Mouse (Mus musculus) layer of hippocampus, postnatal 36 days (tissue): Measurements from ENCODE around the gene Cyb5d1. TPM values are rescaled to one million over a fixed set of nuclear protein-coding genes. Genes with fewer than 3 reads are reported as not detected.

Experiments used
- DNase-seq, 2 experiments: peaks; one replicate each; pipeline ENCODE4 v3.0.0; 2022
- total RNA-seq, 2 experiments: library from RNA; stranded (reverse); gene quantifications; 2 replicates each; pipeline ENCODE4 v1.2.3; 2021

The Cyb5d1 gene
- total RNA-seq, 2 experiments from 2014 or later = 44.6 to 48.6 TPM

DNA sequence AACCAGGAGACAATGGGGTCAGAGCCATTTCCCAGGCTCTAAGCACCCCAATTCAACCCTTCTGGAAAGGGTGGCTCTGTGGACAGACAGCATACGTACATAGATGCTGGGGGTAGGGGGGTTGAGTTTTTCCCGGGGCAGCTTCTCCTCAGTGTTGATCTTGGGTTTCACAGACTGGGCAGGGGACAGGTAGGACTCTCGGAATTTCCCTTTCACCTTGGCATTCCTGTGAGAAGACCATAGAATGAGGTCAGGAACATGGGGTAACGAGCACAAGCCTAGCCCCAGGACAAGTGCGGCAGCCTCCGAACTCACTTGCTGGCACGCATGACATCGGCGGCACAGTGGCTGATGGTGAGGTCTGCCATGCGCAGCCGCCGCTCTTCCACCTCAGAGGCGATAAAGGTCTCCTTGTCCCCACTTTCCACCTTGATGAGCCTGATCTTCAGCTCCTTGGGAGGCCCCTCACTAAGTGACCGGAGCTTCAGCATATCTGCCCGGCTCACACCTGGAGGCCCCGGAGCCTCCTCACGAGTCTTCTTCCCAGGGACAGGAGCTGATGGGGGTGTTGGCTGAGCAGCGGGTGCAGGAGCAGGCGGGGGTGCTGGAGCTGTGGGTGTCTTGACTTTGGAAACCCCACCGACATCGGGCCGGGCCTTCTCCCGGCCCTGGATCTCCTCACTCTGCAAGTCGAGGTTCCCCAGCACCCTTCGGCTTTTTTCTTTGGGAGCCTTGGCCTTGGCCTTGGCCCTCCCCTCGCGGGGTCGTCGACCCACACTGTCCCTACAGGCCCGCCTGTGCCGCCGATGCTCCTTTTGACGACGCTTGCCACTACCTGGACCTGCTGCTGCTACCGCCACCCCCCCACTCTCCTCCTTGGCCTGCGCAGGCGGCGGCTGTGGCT, 8.5 kb upstream of the Cyb5d1 start:
- DNase-seq = no peak

DNA sequence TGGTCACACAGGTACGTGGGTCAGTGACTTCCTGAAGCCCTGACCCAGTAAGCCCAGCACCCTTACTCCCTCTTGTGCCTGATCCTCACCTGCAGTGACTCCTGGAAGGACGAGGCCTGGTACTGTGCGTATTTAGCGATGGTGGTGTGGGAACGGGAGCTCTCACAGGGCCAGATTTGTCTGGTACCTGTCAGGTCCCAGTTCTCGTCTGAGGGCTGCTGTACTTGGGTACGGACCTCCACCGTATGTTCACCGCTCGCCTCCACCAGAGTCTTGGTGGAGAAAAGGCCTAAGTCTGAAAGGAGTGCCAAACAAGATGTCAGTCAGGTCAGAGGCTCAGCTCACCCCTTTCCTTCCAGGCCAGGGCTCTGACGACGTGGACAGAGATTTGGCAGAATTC, 6.6 kb upstream of the Cyb5d1 start:
- DNase-seq = no peak

DNA sequence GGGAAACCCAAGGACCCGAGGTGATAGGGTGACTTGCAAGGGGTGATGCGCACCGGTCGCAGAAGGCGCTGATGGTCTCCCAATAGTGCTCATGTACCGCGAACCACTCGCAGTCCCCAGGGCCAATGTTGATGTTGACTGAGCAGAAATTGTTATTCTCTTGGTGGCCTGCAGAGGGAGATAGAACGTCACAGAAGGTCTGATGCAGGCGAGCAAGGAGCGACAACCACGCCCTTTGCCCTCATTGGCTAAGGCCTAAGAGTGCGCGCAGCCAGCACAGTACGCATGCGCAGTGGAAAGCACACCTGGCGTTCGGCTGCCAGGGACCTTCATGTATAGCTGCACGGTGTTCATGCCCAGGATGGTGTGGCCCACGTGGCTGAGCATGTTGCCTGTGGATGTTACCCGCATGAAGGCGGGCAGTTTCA, 5.8 kb upstream of the Cyb5d1 start:
- peak; percentile 82 to 83 for DNase-seq

DNA sequence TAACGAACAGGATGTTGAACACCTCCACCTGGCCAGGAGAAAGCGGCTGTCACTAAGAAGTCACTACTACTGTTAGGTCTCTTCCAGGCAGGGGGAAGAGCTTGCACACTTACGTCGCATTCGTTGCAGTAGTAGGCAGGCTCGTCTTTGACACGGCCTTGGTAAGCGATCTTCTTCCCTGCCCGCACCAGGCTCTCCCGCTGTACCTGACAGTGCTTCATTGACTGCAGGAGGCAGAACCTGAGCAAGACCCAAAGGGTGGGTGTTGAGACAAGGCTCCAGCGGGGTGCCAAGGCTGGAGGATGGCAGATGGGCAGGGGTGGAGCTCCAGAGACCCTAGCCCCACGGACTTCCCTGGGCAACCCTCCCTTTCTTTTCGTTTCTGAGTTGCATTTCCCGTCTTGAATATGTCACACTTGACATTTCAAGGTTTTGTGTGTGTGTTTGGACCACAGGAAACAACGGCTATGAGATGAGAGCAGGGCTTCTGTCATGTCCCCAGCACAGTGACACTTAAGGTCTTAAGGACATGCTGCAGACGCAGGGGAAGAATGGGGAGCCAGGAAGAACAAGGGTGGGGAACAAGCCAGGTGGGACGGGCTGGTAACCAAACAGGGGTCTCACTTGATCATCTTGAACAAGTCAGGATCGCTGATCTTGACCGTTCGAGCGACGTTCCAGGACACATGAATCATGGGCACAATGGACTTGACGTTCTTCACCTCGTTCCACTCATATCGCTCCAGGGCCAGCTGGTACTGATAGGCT, 4.8 kb upstream of the Cyb5d1 start:
- no peak for DNase-seq

DNA sequence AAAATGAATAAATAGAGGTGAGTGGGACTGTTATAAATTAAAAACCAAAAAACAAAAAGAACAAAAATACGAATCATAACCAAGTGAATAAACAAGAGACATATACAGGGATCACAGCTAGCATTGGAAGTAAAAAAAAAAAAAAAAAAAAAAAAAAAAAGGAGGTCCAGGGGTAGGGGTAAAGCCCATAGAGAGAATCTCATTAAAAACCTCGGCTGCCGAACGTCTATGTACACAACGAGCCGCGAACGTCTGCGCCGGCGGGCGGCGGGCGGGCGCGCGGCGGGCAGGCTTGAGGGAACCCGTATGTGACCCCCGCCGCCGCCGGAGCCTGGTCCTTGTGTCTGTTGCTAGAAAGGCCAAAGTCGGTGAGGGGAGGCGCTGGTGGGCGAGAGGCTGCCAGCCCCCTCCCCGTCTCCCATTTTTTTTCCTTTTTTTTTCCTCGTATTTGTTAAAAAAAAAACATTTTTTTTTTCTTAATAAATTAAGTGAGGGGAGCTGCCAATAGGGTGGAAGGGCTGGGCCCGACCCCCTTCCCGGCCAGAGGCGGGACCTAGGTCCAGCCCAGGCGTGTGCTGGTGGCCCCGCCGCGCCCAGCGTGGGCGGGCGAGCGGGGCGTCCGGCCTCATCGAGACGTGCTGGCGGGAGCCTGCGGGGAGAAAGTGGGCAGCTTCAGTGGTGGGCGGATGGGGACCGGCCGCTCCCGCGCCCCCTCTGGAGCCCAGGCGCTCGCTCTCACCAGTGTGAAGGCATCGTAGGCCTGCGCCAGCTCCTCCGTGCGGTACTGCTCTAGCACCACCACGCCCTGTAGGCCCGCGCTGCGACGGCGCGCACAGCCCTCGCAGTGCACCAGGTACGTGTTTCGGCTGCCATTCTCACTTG, 4.0 kb upstream of the Cyb5d1 start:
- DNase-seq = no peak

DNA sequence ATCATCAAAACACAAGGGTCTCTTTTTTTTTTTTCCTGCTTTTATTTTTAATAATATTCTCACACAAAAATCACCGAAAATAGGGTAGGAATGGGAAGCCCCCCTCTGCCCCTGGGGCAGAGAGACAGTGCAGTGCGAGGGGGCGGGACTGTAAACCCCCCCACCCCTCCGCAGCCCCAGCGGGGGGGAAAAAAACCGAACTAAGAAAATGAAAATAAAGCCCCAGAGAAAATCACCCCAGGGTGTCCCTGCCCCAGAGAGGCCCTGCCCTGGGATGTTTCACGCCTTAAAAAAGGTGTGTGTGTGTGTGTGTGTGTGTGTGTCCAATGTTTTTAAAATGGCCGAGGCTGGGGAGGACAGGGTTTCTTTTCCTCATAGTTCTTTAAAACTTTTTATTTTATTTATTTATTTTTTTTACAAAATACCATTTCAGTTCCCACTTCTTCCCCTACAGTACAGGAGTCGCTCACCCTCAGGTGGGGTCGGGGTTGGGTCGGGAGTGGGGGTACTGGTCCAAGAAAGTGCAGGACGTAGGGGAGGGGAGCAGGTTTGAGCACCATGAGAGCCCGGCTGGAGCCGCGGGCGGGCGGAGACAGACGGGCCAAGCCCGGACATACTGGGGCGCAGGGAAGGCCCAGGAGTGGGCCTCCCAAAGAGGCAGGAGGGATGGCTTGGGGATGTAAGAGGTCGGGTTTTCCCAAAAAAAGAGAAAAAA, 3.2 kb upstream of the Cyb5d1 start:
- DNase-seq = no peak

DNA sequence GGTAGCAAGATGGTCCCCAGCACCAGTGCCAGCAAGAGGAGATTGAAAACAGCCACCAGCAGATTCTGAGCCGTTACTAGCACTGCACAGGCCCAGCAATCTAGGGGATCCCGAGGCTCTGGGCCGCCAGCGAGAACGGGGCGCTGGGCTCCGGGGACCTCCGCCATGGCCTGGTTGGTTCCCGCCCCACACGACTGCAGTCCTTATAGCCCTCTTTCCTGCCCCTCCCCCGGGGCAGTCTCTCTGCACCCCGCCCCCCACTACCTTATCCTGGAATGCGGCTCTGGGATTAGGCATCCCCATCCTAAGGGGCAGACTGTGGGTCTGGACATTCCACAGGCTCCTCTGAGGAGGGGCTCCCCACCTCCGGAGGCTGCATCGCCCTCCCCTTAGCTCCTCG, 2.6 kb upstream of the Cyb5d1 start, which contains the start of gene Tmem88:
TSS of gene Tmem88 (minus strand) at position 176 of the 400 bp plus-strand sequence.
- DNase-seq = no peak

DNA sequence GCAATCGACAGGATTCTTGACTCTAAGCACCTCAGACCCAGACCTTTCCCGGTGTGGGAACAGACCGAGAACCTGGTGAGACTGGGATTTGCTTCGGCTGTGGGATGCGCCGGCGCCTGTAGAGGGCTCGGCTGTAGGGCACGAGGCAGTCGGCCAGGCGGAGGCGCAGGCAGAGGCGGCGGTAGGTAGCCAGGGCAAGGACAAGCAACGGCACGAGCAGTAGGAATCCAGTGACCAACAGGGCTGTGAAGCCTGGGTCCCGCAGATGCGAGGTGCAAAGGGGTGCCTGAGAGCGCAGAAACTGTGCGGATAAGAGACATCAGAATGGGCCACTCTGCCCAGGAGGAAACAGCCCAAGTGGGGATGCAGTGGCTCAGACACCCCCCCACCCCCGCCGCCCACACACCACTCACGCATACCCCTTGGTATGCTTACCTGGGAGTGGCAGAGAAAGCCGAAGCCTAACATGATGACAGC, 2.2 kb upstream of the Cyb5d1 start:
- DNase-seq = no peak

DNA sequence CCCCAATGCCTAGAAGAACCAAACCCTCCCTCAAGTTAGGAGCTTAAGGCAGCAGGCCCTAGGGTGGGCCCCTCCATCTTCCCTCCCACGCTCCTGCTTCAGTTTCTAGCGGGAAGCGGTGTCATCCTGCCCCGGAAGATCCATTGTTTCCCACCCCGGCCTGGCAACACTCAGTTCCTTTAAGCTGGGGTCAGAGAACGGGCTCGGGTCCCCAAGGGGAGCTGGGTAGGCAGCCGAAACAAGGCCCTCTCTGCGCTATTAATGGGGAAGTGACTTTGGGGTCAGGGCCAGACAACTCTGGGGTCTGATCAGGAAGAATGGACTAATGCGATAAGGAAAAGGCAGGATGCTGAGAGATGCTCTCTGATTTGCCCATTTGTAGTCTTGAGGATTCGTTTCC, 1.3 kb upstream of the Cyb5d1 start:
- DNase-seq = no peak

DNA sequence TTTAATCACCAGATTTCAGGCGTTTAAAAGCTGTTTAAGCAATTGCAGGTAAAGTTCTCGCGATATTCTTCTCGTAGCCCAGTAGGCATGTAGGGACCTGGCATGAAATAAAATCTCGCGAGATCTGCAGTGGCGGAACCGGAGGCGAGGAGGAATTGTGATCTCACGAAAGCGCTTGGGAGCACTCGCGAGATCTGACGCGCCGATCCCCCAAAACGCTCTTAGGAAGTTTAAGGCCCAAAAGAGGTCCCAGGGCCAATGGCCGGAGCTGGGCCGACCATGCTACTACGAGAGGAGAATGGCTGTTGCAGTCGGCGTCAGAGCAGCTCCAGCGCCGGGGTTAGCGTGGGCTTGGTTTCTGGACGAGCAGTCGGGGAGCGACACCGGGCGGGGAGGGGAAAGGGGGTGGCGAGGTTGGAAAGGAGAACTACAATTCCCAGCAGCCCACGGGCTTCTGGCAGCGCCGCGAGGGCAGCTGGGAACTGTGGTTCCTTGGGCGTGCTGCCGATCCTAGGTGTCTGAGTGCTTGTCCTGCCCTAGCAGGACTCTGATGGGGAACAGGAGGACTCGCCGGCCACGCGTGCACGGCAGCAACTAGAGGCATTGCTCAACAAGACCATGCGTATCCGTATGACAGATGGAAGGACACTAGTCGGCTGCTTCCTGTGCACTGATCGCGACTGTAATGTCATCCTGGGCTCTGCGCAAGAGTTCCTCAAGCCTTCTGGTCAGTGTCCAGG, 373 bp upstream of the Cyb5d1 start:
- peak; percentile 95 to 96 for DNase-seq

DNA sequence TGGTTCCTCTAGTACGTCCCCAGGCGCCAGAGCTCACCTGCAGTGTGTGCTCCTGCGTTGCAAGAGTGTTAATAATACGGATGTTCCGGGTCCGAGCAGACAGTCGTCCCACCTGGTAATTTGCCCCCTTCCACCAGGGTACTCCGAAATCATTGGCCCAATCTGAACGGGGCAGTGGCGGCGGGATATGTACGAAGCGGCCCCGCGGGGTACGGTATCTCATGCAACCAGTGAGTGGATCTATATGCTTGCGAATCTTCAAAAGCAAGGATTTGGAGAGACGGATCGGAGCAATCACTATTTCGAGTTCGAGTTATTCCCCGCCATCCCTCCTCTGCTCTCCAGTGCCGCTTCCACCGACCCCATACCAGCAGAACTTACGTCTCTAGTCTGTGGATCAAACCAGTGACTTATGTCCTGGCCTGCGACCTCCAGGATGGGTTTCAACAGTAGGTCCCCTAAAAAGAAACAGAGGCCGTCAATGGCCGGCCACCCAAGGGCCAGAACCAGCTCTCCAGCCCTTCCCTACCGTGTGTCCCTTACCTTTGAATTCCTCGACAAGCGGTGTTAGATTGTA, 752 bp downstream of the Cyb5d1 start:
- peak in 1 of 2 experiments; percentile 23 for DNase-seq

DNA sequence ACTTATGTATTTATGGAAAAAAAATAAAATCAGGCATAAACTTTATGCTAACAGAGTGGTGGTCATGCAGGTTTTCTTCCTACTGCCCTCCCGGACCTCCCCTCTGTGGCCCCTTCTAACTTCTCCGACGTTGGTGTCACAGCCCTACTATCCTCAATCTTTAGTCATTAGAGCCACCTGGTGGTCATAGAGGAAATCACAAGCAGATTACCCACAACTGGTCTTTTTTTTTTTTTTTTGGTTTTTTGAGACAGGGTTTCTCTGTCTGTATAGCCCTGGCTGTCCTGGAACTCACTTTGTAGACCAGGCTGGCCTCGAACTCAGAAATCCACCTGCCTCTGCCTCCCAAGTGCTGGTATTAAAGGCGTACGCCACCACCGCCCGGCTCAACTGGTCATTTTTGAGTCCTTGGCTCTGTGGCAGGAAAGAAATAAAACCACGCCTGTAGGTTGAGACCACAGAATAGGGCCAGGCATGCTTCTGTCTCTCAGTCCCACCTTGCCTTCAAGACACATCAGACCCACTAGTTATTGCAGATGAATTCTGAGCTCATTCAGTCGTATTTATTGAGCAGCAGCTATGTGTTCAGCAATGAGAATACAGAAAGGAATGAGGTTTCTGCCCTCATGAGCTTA, 4.9 kb downstream of the Cyb5d1 start:
- peak in 1 of 2 experiments; percentile 48 for DNase-seq

DNA sequence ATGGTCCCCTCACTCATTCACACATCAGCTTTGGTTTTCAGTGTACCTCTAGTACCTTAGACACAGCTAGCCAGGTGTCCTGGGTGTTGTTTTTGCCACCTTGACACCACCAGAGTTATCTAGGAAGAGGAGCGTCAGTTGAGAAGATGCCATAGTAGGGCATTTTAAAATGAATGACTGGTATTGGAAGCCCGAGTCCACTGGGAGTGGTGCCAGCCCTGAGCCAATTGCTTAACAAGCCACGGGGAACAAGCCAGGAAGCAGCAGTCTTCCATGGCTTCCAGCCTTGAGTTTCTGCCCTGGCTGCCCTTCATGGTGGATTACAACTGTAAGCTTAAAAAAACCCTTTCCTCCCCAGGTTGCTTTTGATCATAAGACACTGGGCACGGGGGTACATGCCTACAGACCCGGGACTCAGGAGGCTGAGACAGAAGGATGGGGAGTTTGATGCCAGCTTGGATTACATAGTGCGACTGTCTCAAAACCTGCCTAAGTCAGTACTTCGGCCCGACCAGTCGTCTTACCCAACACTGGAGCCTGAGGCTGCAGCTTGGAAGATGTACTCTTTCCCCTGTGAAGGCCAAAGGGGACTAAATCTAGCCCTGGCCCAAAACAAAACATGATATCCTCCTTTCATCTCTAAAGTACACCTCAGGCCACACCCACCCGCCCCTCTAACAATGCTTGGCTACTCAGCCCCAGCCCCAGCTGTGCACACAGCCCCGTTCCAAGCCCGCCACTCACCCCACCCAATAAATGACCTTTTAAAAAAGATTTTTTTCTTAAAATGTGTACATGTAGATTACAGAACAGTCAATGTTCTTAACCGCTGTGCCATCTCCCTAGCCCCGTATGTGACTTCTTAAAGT, 5.7 kb downstream of the Cyb5d1 start:
- DNase-seq = peak in 1 of 2 experiments; percentile 48

DNA sequence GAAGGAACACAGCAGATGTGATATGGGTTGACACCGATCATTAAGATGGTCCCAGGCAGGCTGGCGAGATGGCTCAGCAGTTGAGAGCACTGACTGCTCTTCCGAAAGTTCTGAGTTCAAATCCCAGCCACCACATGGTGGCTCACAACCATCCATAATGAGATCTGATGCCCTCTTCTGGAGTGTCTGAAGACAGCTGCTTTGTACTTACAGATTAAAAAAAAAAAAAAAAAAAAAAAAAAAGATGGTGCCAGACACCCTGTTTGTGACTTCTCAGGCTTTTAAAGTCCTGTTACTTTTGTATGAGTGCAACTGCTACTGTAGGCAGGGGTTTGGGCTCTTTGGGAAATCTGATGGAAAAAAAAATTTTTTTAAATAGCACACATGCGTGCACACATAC, 6.8 kb downstream of the Cyb5d1 start:
- DNase-seq = no peak

DNA sequence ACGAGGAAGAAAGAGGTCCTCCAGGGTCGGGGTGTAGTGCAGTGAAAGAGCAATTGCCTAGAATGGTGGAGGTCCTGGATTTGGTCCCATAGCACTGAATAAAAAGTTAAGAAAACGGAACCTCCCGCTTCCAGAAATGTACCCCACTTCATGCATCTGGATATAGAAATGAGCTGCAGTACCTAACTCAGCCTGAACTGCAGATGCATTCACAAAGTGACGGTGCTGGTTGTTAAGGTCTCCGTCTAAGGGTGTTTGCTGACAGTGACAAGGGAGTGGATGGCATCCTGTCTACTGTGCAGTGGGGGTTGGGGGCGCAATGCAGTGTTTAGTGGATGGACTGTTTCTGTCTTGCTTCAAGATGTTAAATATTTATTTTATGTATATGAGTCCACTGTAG, 8.7 kb downstream of the Cyb5d1 start:
- no peak for DNase-seq

DNA sequence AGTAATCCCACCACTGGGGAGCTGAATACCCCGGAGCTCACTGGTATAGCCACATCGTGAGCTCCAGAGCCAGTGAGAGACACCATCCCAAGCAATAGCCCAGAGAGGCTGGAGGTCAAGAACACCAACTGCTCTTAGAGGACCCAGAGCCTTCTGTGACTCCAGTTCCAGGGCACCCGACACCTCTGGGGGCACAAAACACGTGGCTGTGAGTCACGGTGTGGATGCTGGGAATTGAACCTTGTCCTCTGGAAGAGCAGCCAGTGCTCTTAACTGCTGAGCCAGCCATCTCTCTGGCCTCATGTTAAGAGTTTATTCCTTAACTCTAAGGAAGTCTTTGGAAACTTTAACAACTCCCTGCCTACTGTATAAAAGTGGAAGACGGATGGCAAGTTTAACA, 10.5 kb downstream of the Cyb5d1 start:
- DNase-seq = no peak

DNA sequence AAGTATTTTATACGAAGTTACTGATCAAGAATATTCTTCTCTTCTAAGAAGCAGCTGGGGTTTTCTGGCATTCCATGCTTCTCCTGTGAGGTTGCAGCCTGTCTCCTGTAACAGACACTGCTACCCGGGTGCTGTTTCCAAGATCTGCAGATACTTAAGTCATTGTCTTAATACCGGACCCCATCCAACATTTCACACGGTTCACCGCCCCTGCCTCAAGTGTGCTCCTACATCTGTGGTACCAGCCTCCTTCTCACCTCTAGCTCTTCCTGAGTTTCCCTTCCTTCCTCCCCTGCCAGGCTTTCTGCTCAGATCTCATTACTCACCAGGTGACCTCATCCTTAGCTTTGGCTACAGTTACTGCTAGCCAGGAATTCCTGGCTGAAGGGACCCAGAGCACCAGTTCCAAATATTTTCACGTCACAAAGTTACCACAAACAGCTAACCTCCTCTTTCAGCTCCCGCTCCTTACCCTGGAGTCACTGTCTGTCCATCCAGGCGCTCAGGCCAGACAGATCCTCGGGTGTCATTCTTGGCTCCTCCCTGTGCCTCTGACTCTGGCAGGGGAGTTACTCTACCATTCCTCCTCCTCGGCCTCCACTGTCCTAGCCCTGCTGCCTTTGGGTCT, 12.8 kb downstream of the Cyb5d1 start:
- no peak for DNase-seq

DNA sequence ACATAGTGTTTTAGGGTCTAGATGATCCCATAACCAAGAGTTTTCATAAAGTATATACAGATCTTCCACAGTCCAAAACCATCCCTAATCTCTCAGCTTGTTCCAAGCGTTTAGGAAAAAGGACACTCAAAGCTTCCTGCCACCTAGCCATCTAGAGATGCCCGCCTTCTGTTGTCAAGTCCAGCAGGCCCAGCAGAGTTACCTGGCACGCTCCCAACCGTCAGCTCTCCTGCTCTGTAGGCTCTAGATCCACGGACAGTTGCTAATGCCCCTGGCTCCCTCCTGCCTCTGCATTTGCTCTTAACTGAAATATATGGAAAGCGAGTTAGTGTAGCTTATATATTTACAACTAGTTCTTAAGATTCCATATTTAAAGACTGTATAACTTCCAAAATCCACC, 14.1 kb downstream of the Cyb5d1 start:
- no peak for DNase-seq

DNA sequence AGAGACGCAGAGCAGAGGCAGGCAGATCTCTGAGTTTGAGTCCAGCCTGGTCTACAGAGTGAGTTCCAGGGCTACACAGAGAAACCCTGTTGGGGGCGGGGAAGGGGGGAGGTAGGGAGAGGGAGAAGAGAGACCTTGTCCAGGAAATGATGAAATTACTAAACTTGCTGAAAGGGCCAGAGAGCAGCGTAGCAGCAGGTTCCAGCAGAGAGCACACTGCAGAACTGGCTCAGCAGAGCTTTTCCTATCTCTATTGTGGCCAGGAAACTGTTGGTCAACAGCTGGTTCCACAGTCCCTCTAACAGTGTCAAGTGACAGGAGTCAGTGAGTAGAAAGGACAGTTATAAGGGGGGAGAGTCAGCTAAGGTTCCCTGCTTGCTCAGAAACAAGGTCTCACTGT, 15.8 kb downstream of the Cyb5d1 start:
- no peak for DNase-seq
